Mouse (Mus musculus) cerebellum, adult (tissue): ENCODE measurements around the gene Crcp.

ENCODE experiments used
- ATAC-seq: cut with Nextera tagmentation; 2 replicates; pipeline ENCODE4 v1.9.2; 2017; ENCODE audit warnings: mild to moderate bottlenecking, moderate library complexity, mixed read lengths; ENCODE audit not compliant: insufficient number of reproducible peaks, low FRiP score, low TSS enrichment

Gene Crcp

DNA sequence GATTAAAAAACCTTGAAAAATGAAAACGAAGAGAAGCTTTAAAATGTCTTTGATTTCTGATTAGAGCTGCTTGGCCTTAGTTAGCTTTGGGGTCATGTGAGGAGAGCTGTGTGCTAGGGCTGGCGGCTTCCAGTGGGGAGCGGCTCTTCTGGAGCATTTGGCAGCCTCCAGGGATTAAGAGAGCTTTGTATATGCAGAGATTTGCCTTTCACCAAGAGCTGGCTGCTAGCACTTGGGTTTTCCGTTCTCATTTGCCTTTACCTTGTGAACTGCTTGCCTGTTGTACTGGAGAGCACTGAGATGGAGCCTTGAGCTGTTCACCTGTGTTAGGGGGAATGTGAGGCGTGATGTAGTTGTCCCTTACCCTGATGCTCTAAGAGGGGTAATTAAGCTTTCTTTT lies 23.4 kb downstream of the Crcp start:
- ATAC-seq = no peak

- ATAC-seq = no peak
Observed at GRCm38 (mm10) chr5:130052955-130053354, 23.9 kb downstream of the Crcp start.

DNA sequence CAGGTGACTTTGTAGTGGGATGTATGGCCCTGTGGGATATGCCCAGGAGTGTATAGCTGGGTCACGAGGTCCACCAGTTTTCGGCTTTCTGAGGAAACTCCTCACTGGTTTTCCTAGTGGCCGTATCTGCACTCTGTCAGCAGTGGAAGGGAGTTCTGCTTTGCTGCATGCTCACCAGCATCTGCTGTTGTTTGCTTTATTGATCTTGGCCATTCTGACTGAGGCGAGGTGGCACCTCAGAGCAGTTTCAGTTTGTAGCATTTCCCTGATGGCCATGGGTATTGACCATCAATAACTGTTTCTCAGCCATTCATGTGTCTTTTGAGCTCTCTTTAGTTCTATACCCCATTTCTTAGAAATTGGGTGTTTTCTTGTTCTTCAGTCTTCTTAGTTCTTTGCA lies 26.6 kb downstream of the Crcp start:
- no peak for ATAC-seq

DNA sequence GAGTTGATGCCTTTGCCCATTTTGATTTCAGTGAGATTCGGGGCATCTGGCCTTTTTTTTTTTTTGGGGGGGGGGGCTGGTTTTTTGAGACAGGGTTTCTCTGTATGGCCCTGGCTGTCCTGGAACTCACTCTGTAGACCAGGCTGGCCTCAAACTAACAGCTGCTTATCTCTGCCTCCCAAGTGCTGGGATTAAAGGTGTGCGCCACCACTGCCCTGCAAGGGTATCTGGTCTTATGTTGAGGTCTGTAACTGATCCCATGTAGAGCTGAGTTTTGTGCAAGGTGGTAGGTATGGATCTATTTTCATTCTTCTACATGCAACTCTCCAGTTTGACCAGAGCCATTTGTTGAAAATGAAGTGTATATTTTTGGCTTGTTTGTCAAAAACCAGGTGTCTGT lies 27.2 kb downstream of the Crcp start:
- no peak for ATAC-seq

DNA sequence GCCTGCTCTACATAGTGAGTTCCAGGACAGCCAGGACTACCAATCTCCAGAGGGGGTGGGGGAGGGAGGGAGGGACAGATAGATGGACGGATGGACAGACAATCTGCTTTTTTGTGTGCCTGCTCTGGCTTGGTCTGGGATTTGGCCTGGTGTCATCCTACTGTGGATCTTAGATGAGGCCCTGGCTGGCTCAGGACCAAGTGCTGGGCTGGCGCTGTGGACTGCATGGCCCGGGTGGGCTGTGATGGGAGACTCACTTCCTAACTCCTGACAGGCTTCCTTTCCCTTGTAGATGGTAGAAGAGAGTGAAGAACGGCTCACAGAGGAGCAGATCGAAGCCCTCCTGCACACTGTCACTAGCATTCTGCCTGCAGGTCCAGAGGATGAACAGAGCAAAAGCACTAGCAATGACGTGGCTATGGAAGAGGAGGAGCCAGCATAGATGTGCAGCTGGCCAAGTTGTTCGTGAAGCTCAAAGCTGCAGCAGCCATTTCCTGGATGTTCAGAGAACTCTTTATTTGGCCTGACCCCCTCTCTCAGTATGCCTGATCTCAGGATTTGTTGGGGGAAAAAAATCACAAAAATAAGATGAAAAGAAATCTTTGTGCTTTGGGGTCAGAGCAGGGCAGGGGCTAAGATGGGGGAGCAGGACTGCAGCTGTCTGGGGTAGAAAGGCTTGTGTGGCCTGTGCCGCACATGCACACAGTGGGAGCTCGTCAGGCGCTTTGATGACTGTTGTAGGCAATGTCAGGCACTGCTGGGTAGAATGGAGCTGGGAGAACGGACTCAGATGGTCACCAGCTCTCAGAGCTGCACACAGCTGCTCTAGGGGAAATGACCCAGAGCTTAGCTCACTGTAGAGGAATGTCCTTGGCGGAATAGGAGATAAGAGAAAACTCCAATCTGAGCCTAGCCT lies 30.6 kb downstream of the Crcp start:
- no peak for ATAC-seq

- no peak for ATAC-seq
Observed at GRCm38 (mm10) chr5:130060329-130060665, 31.2 kb downstream of the Crcp start.

- ATAC-seq = no peak
Observed at GRCm38 (mm10) chr5:130062096-130062495, 33.0 kb downstream of the Crcp start.

DNA sequence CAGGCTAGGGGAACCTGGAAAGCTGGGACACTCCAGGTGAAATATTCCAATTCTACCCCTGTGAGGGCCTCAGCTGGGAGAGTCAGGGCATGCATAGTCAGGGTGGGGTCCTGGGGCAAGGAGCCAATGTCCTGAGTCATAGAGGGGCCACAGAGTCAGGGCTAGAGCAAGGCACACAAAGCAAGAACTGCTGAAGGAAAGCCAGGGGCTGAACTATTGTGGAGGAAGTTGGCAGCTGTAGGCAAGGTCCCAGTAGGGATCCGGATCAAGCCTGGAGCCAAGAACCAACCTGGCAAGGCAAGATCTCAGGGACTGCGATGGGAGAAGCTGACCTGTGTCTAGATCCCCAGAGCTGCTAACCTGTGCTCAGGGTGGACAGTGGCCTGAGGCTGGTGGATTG lies 34.7 kb downstream of the Crcp start:
- ATAC-seq = peak; percentile 36; the same call in 1 of the 2 replicates

GRCm38 (mm10) chr5:130065579-130065978 lies 36.5 kb downstream of the Crcp start:
- no peak for ATAC-seq

GRCm38 (mm10) chr5:130067841-130068264 lies 38.8 kb downstream of the Crcp start:
- ATAC-seq = no peak

DNA sequence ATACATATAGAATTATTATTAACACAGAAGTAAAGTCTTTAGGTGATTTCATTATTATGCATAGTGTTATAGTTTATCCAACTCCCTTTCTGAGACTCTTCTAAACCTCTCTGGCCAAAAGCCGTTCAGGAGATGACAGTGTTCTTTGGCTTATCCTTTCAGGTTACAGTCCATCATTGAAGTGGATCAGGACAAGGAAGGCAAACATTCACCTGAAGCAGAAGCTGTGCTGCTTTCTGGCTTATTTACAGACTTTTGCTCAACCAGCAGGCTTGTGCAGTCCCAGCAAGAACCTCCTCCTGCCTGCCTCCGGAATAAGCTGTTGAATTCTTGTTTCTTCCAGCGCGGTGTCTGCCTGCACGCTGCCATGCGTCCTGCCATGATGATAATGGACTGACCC lies 43.9 kb downstream of the Crcp start, which contains the start of gene Tpst1:
Gene Tpst1 (plus strand): TSS at position 301 of the 400 bp plus-strand sequence.
- ATAC-seq = no peak

DNA sequence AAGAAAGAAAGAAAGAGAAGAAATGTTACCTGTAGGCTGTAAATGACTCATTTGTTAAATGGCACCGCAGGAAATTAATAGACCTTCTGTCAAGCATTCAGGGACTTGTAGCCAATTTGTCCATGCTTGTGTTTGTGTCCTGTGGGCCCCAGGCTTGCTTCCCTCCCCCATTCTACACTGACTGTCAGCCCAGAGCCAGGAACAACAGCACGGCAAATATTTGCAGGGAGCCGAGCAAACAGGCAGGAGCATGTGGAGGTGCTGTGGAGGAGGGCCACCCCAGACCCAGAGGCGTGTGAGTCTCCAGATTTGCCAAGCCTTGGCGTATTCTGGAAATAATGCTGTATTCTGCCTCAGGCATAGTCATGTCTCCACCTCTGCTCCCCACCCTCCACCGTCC lies 45.4 kb downstream of the Crcp start:
- ATAC-seq = 0 out of 2 replicates have a peak, but pooled peaks have one; percentile 24

- ATAC-seq = no peak
Observed at GRCm38 (mm10) chr5:130076396-130076795, 47.3 kb downstream of the Crcp start.

- no peak for ATAC-seq
Observed at GRCm38 (mm10) chr5:130078096-130078833, 49.2 kb downstream of the Crcp start.

DNA sequence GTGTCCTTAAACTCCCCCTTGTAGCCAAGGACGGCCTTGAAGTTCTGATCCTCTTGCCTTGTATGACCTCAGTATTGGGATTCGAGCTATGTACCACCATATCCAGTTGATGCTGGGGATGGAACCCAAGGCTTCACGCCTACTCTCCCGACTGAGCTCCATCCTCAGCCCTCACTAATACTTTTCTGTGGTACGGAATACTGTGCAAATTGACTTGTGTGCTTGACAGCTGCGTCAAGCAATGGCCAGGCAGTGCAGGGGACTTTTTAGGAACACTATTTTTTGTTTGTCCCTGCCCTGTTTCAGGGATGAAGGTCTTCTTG lies 49.7 kb downstream of the Crcp start:
- ATAC-seq = no peak

DNA sequence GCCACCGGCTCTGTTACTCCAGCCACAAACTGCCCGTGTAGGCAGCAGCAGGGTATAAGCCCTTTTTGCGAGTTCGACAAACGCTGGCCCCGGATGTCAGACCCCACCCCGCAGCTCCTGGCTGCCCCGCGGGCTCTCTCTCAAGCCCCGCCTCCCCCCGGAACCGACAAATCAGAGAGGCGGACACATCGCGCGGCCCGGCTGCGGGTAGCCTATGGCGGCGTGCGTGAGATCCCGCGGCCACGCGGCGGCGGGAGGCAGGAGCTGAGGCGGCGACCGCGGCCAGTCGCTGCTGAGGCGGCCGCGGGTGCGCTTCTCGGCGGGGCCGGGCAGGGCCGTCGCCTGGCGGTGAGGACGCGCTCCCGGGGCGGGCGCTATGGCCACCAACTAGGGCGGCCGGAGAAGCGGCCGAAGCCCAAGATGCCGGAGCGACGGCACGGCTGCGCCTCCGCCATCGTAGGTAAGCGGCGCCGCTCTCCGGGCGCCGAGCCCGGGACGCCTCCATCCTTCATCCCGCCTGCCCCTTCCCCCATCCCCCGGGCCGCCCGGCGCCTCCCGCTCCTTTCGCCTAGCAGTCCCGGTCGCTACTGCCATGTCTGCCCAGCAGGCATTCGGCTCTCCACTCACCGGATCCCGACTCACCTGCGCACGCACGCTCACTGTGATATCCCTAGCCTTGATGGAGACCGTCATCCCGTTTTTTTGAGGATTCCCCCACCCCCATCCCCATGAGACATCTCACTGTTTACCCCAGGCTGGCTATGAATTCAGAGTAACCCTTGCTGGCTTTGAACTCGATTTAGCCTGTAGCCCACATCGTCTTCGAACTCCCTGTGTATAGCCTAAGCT lies 50.3 kb downstream of the Crcp start:
- ATAC-seq = peak; percentile 93

- ATAC-seq = no peak
Observed at GRCm38 (mm10) chr5:130080051-130080681, 51.1 kb downstream of the Crcp start.

- no peak for ATAC-seq
Observed at GRCm38 (mm10) chr5:130081181-130081881, 52.2 kb downstream of the Crcp start.

DNA sequence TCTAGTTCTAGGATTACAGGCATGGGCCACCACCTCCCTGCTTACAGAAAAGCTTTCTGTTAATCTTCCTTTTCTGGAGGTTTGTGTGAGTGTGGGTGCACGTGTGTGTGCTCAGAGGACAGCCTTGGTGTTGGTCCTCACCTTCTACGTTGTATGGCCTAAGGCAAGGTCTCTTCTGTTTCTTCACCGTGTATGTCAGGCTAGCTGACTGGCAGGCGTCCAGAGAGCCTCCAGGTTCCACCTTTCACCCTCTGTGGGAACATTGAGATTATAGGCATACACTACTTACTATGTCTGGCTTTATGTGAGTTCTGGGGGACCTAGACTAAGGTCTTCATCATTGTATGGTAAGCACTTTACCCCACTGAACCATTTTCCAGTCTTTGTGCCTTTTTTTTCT lies 53.3 kb downstream of the Crcp start:
- ATAC-seq = no peak

DNA sequence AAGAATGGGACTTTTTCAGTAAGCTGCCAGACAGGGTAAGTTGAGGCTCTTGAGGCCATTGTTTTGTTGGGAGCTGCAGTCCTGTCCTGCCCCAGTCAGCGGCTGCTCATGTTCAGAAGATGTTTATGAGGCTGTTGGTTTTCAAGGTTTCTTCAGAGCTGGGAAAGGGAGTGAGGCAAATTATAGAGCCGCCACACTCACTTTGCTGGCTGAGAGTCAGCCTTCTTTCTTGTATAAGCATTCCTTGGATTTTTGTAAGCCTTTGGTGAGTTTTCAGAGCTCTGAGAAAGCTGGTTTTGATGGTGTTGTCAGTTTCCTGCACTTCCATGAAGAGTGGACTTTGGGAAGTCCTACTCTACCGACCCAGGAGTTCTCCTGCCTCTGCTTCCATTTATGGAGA lies 55.2 kb downstream of the Crcp start:
- no peak for ATAC-seq
